Mouse (Mus musculus): ENCODE data around the gene Zbtb3.
"Not testable (repeated sequence)": the region's sequence is repeated elsewhere in the genome, so short reads cannot be mapped to it uniquely, and the experiment has no call there.

Zbtb3 gene

GRCm38 (mm10) chr19:8803204-8803780 is 937 bp downstream of the Zbtb3 start:
- DNase-seq (ENCODE audit: low spot score in 2 of 2) = no peak

GRCm38 (mm10) chr19:8803879-8804660 is 1.7 kb downstream of the Zbtb3 start:
- DNase-seq (ENCODE audit: low spot score in 2 of 2) = no peak

GRCm38 (mm10) chr19:8806810-8807209 is 4.5 kb downstream of the Zbtb3 start:
- no peak for DNase-seq (ENCODE audit: low spot score in 2 of 2)

- no peak for DNase-seq (ENCODE audit: low spot score in 2 of 2)
Measured at GRCm38 (mm10) chr19:8815812-8816211, 13.5 kb downstream of the Zbtb3 start.

- no peak for DNase-seq (ENCODE audit: low spot score in 2 of 2)
Measured at GRCm38 (mm10) chr19:8817001-8817400, 14.6 kb downstream of the Zbtb3 start.

GRCm38 (mm10) chr19:8818301-8818798 is 16.0 kb downstream of the Zbtb3 start:
- no peak for DNase-seq (ENCODE audit: low spot score in 2 of 2)

GRCm38 (mm10) chr19:8818801-8819595 is 16.6 kb downstream of the Zbtb3 start, which contains the start of gene Ttc9c:
Gene Ttc9c, minus strand, starts transcription at chr19:8819333.
- DNase-seq (ENCODE audit: low spot score in 2 of 2) = peak; percentile 96 to 99

GRCm38 (mm10) chr19:8819596-8820423 is 17.5 kb downstream of the Zbtb3 start, which contains the start of gene Hnrnpul2:
Gene Hnrnpul2, plus strand, starts transcription at chr19:8820010.
- DNase-seq (ENCODE audit: low spot score in 2 of 2) = peak; percentile 97 to 99

GRCm38 (mm10) chr19:8820424-8820956 is 18.1 kb downstream of the Zbtb3 start:
- no peak for DNase-seq (ENCODE audit: low spot score in 2 of 2)

GRCm38 (mm10) chr19:8821146-8821545 is 18.8 kb downstream of the Zbtb3 start:
- DNase-seq (ENCODE audit: low spot score in 2 of 2) = no peak

GRCm38 (mm10) chr19:8822696-8823095 is 20.3 kb downstream of the Zbtb3 start:
- DNase-seq (ENCODE audit: low spot score in 2 of 2) = no peak

- no peak for DNase-seq (ENCODE audit: low spot score in 2 of 2)
Measured at GRCm38 (mm10) chr19:8829660-8830059, 27.3 kb downstream of the Zbtb3 start, which contains the start of gene AC129217.1. Gene AC129217.1, plus strand, starts transcription at chr19:8829773.

- DNase-seq (ENCODE audit: low spot score in 2 of 2) = no peak
Measured at GRCm38 (mm10) chr19:8830664-8831063, 28.3 kb downstream of the Zbtb3 start.

- DNase-seq (ENCODE audit: low spot score in 2 of 2) = no peak
Measured at GRCm38 (mm10) chr19:8831262-8831661, 28.9 kb downstream of the Zbtb3 start.

GRCm38 (mm10) chr19:8832971-8833370 is 30.6 kb downstream of the Zbtb3 start:
- no peak for DNase-seq (ENCODE audit: low spot score in 2 of 2)

GRCm38 (mm10) chr19:8836327-8836726 is 34.0 kb downstream of the Zbtb3 start:
- DNase-seq (ENCODE audit: low spot score in 2 of 2) = not testable (repeated sequence)

GRCm38 (mm10) chr19:8837251-8837791 is 35.0 kb downstream of the Zbtb3 start, which contains the start of gene Bscl2:
Gene Bscl2, plus strand, starts transcription at chr19:8837467.
- peak; percentile 81 to 90 for DNase-seq (ENCODE audit: low spot score in 2 of 2)

- peak in 1 of 2 experiments; percentile 48 for DNase-seq (ENCODE audit: low spot score in 2 of 2)
Measured at GRCm38 (mm10) chr19:8838041-8838730, 35.8 kb downstream of the Zbtb3 start.

GRCm38 (mm10) chr19:8839103-8839907 is 37.0 kb downstream of the Zbtb3 start, which contains the start of gene Gng3:
Gene Gng3, minus strand, starts transcription at chr19:8839194.
- peak; percentile 85 to 93 for DNase-seq (ENCODE audit: low spot score in 2 of 2)

All from left cerebral cortex, adult 9 months (tissue).